Mouse (Mus musculus): ENCODE results near the gene Tagln2. TPM values are rescaled to one million over a fixed set of nuclear protein-coding genes. Genes with fewer than 3 reads are reported as not detected.

Tagln2 gene
- total RNA-seq, 1 experiment: 131 TPM

GRCm38 (mm10) chr1:172458041-172458440 is 41.8 kb upstream of the Tagln2 start:
- Histone ChIP-seq H3K4me1 (ENCODE audit: control insufficient read depth in 2 of 2, insufficient read depth in 2 of 2, low read length in 2 of 2, poor library complexity in 1 of 2) (peaks cover 5 to 11% of the 10 kb centered on the region in 2 experiments), H3K27ac (ENCODE audit: insufficient read depth, low read depth, low read length, poor library complexity, severe bottlenecking) (no peak overlapping the region; the same call in 1 of the 2 replicates), H3K4me3 (ENCODE audit: insufficient read depth in 1 of 2, low read depth in 1 of 2, low read length in 2 of 2, poor library complexity in 1 of 2, severe bottlenecking in 1 of 2) (no peak overlapping the region), H3K9me3 (ENCODE audit: control insufficient read depth, insufficient read depth, low read depth, low read length) (no peaks in the 10 kb centered on the region), H3K36me3 (ENCODE audit: control insufficient read depth, insufficient read depth, low read length, poor library complexity, severe bottlenecking) (no peaks in the 10 kb centered on the region), H3K9ac (ENCODE audit: insufficient read depth, low read depth, low read length, poor library complexity, severe bottlenecking) (no peak overlapping the region)
- DNase-seq (ENCODE audit: low read depth, low spot score): no peak
- in situ Hi-C loops (cut with MboI; ENCODE audit: low sequenced_read_pairs in 2 of 2, unreplicated experiment in 2 of 2): no loop called here
- TF ChIP-seq ZC3H11A (IDR thresholded peaks at IDR 0.05; ENCODE audit: borderline replicate concordance, low read depth, low read length) (no peak), CHD2 (IDR thresholded peaks at IDR 0.05; ENCODE audit: low read depth, low read length) (no peak), ZNF384 (IDR thresholded peaks at IDR 0.05; ENCODE audit: low read depth, low read length) (no peak), MAFK (IDR thresholded peaks at IDR 0.05; ENCODE audit: insufficient read depth, low read depth, low read length) (no peak)

GRCm38 (mm10) chr1:172461602-172462001 is 38.2 kb upstream of the Tagln2 start:
- H3K9ac ChIP-seq (ENCODE audit: insufficient read depth, low read depth, low read length, poor library complexity, severe bottlenecking): no peak overlapping the region
- H3K9me3 ChIP-seq (ENCODE audit: control insufficient read depth, insufficient read depth, low read depth, low read length): no peaks in the 10 kb centered on the region
- in situ Hi-C loops (cut with MboI; ENCODE audit: low sequenced_read_pairs in 2 of 2, unreplicated experiment in 2 of 2): no loop called here
- no peaks in the 10 kb centered on the region for H3K36me3 ChIP-seq (ENCODE audit: control insufficient read depth, insufficient read depth, low read length, poor library complexity, severe bottlenecking)
- no peak for DNase-seq (ENCODE audit: low read depth, low spot score)
- H3K27ac ChIP-seq (ENCODE audit: insufficient read depth, low read depth, low read length, poor library complexity, severe bottlenecking): no peak overlapping the region
- TF ChIP-seq CHD2 (IDR thresholded peaks at IDR 0.05; ENCODE audit: low read depth, low read length) (no peak), HCFC1 (IDR thresholded peaks at IDR 0.05; ENCODE audit: borderline replicate concordance, insufficient read depth, low read length) (no peak)
- H3K4me3 ChIP-seq (ENCODE audit: insufficient read depth in 1 of 2, low read depth in 1 of 2, low read length in 2 of 2, poor library complexity in 1 of 2, severe bottlenecking in 1 of 2): no peak overlapping the region
- peaks cover 2 to 8% of the 10 kb centered on the region in 2 experiments; a peak in 2 of 4 replicates for H3K4me1 ChIP-seq (ENCODE audit: control insufficient read depth in 2 of 2, insufficient read depth in 2 of 2, low read length in 2 of 2, poor library complexity in 1 of 2)

- Histone ChIP-seq H3K36me3 (ENCODE audit: control insufficient read depth, insufficient read depth, low read length, poor library complexity, severe bottlenecking) (no peaks in the 10 kb centered on the region), H3K4me1 (ENCODE audit: control insufficient read depth in 2 of 2, insufficient read depth in 2 of 2, low read length in 2 of 2, poor library complexity in 1 of 2) (peaks cover 5 to 8% of the 10 kb centered on the region in 2 experiments; a peak in 2 of 4 replicates), H3K9me3 (ENCODE audit: control insufficient read depth, insufficient read depth, low read depth, low read length) (no peaks in the 10 kb centered on the region), H3K27ac (ENCODE audit: insufficient read depth, low read depth, low read length, poor library complexity, severe bottlenecking) (no peak overlapping the region), H3K9ac (ENCODE audit: insufficient read depth, low read depth, low read length, poor library complexity, severe bottlenecking) (no peak overlapping the region), H3K4me3 (ENCODE audit: insufficient read depth in 1 of 2, low read depth in 1 of 2, low read length in 2 of 2, poor library complexity in 1 of 2, severe bottlenecking in 1 of 2) (no peak overlapping the region)
- no peak for TF ChIP-seq ZNF384 (IDR thresholded peaks at IDR 0.05; ENCODE audit: low read depth, low read length)
- no peak for TF ChIP-seq CHD2 (IDR thresholded peaks at IDR 0.05; ENCODE audit: low read depth, low read length)
- no peak for TF ChIP-seq HCFC1 (IDR thresholded peaks at IDR 0.05; ENCODE audit: borderline replicate concordance, insufficient read depth, low read length)
- TF ChIP-seq MAFK (IDR thresholded peaks at IDR 0.05; ENCODE audit: insufficient read depth, low read depth, low read length): no peak
- no peak for TF ChIP-seq ZC3H11A (IDR thresholded peaks at IDR 0.05; ENCODE audit: borderline replicate concordance, low read depth, low read length)
- DNase-seq (ENCODE audit: low read depth, low spot score): no peak
- in situ Hi-C loops (cut with MboI; ENCODE audit: low sequenced_read_pairs in 2 of 2, unreplicated experiment in 2 of 2): no loop called here
Measured at GRCm38 (mm10) chr1:172462534-172462933, 37.3 kb upstream of the Tagln2 start.

DNA sequence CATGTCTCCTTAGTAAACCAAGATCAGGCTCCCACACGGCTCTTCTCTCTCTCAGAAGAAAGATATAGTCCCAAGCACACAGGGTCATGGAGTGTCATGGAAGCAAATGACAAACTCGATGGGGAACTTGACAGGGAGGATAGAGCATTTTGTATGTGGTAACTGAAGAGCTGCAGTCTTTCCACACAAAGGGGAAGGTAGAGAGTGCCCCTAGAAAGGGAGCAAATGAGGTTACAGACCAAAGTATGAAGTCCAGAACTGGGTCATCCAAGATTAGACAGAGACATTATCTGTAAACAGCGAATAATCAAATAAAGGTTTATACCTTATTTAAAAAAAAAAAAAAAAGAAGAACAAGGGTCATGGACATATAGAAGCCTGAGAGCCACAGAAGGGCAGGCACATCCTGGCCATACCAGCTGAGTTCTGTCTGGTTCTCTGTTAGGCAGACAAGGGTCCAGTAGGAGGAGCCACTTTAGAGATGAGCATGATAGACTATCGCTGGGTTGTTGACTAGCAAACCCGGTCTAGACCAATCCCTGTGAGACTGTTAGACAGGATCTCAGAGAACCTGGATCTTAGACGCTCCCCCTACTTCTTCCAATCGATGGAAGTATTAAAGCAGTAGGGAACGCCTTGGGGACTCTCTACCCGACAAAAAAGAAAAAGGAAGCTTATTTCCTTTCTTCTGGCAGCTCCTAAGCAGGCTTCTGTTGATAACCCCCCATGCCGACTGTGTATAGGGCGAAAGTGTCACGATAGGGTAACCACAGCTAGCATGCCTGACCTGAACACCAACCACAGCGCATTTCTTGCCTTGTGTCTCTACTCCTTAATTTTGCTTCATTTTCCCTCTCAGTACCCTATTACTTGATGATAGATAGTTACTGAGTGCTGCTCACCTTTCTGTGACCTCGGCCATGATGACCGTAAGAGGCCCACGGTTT is 36.2 kb upstream of the Tagln2 start:
- no peak overlapping the region for H3K27ac ChIP-seq (ENCODE audit: insufficient read depth, low read depth, low read length, poor library complexity, severe bottlenecking)
- no peak for DNase-seq (ENCODE audit: low read depth, low spot score)
- no peak overlapping the region for H3K4me3 ChIP-seq (ENCODE audit: insufficient read depth in 1 of 2, low read depth in 1 of 2, low read length in 2 of 2, poor library complexity in 1 of 2, severe bottlenecking in 1 of 2)
- H3K4me1 ChIP-seq (ENCODE audit: control insufficient read depth in 2 of 2, insufficient read depth in 2 of 2, low read length in 2 of 2, poor library complexity in 1 of 2): peaks cover 7 to 8% of the 10 kb centered on the region in 2 experiments; a peak in 2 of 4 replicates
- TF ChIP-seq HCFC1 (IDR thresholded peaks at IDR 0.05; ENCODE audit: borderline replicate concordance, insufficient read depth, low read length) (no peak), ZC3H11A (IDR thresholded peaks at IDR 0.05; ENCODE audit: borderline replicate concordance, low read depth, low read length) (no peak), CHD2 (IDR thresholded peaks at IDR 0.05; ENCODE audit: low read depth, low read length) (no peak), MAFK (IDR thresholded peaks at IDR 0.05; ENCODE audit: insufficient read depth, low read depth, low read length) (no peak), ZNF384 (IDR thresholded peaks at IDR 0.05; ENCODE audit: low read depth, low read length) (no peak)
- no peaks in the 10 kb centered on the region for H3K36me3 ChIP-seq (ENCODE audit: control insufficient read depth, insufficient read depth, low read length, poor library complexity, severe bottlenecking)
- no peaks in the 10 kb centered on the region for H3K9me3 ChIP-seq (ENCODE audit: control insufficient read depth, insufficient read depth, low read depth, low read length)
- in situ Hi-C loops (cut with MboI; ENCODE audit: low sequenced_read_pairs in 2 of 2, unreplicated experiment in 2 of 2): no loop called here
- no peak overlapping the region for H3K9ac ChIP-seq (ENCODE audit: insufficient read depth, low read depth, low read length, poor library complexity, severe bottlenecking)

Measured in ES-E14 (cell line).